Mouse (Mus musculus): ENCODE data around the gene Zfp423. TPM values are rescaled to one million over a fixed set of nuclear protein-coding genes. Genes with fewer than 3 reads are reported as not detected.

The Zfp423 gene
- total and polyA plus RNA-seq, 3 experiments: not detected

DNA sequence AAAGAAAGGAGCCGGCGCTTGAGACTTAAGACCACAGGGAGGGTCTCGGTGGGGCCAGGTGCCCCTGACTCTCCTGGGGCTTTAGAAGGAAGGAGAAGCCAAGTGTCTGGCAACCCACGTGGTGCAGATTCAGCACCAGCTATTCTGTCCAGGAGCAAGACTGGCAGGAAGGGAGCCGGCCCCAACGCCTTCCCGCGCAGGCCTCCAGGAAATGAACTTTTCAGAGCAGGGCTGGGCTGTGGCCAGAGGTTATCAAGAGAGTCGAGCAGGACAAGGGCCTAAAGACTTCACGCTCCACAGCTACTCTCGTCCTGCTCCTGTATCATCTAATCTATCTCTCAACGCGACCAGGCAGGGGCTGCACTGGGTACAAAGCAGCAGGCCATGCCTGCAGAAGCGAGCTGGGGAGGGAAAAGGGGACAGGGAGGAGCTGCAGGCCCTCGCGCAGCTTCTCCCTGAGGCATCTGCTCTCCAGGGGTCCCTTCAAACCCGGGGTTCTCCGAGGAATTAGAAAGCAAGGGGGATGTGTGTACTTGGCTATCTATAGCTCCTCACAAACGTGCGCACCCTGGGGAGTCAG is 1.4 kb downstream of the Zfp423 start:
- no peak for TF ChIP-seq CHD1 (IDR thresholded peaks at IDR 0.05; ENCODE audit: low read depth, low read length)
- no peak for TF ChIP-seq KAT2A (conservative IDR thresholded peaks at IDR 0.05; ENCODE audit: low read depth, low read length)
- TF ChIP-seq MXI1 (IDR thresholded peaks at IDR 0.05; ENCODE audit: low read depth, low read length): no peak
- TF ChIP-seq ZC3H11A (IDR thresholded peaks at IDR 0.05; ENCODE audit: low read depth, low read length): no peak
- no peak for TF ChIP-seq GABPA (IDR thresholded peaks at IDR 0.05; ENCODE audit: low read depth, low read length)
- H3K9me3 ChIP-seq (replicated peaks; ENCODE audit: insufficient read depth, low read length): no peaks in the 10 kb centered on the region
- H3K36me3 ChIP-seq (ENCODE audit: control insufficient read depth in 1 of 2, insufficient read depth in 2 of 2, low read length in 2 of 2): no peaks in the 10 kb centered on the region
- no peak overlapping the region for H3K27ac ChIP-seq (ENCODE audit: control insufficient read depth, low read depth, low read length)
- no peak for DNase-seq (ENCODE audit: low read depth, low spot score)
- no peak overlapping the region for H3K9ac ChIP-seq (ENCODE audit: control insufficient read depth, low read depth, low read length, poor library complexity, severe bottlenecking)
- no peaks in the 10 kb centered on the region for H3K79me2 ChIP-seq (ENCODE audit: control insufficient read depth, insufficient read depth, low read length, poor library complexity)
- H3K4me3 ChIP-seq (ENCODE audit: control insufficient read depth in 1 of 2, insufficient read depth in 1 of 2, low read depth in 2 of 2, low read length in 2 of 2): no peak overlapping the region
- H3K4me1 ChIP-seq (ENCODE audit: control insufficient read depth in 1 of 2, insufficient read depth in 2 of 2, low read length in 2 of 2): no peaks in the 10 kb centered on the region
- no peaks in the 10 kb centered on the region; a peak in 1 of 4 replicates for H3K27me3 ChIP-seq (ENCODE audit: control insufficient read depth in 1 of 2, insufficient read depth in 2 of 2, low read length in 2 of 2)

GRCm38 (mm10) chr8:87956001-87956400 is 3.4 kb downstream of the Zfp423 start:
- Histone ChIP-seq H3K9me3 (replicated peaks; ENCODE audit: insufficient read depth, low read length) (no peaks in the 10 kb centered on the region), H3K4me3 (ENCODE audit: control insufficient read depth in 1 of 2, insufficient read depth in 1 of 2, low read depth in 2 of 2, low read length in 2 of 2) (no peak overlapping the region), H3K36me3 (ENCODE audit: control insufficient read depth in 1 of 2, insufficient read depth in 2 of 2, low read length in 2 of 2) (no peaks in the 10 kb centered on the region), H3K79me2 (ENCODE audit: control insufficient read depth, insufficient read depth, low read length, poor library complexity) (no peaks in the 10 kb centered on the region), H3K4me1 (ENCODE audit: control insufficient read depth in 1 of 2, insufficient read depth in 2 of 2, low read length in 2 of 2) (no peaks in the 10 kb centered on the region), H3K9ac (ENCODE audit: control insufficient read depth, low read depth, low read length, poor library complexity, severe bottlenecking) (no peak overlapping the region), H3K27ac (ENCODE audit: control insufficient read depth, low read depth, low read length) (no peak overlapping the region), H3K27me3 (ENCODE audit: control insufficient read depth in 1 of 2, insufficient read depth in 2 of 2, low read length in 2 of 2) (no peaks in the 10 kb centered on the region; a peak in 1 of 4 replicates)
- TF ChIP-seq ELF1 (IDR thresholded peaks at IDR 0.05; ENCODE audit: low read depth, low read length) (no peak), POLR2A (IDR thresholded peaks at IDR 0.05; ENCODE audit: control insufficient read depth in 1 of 2, insufficient read depth in 1 of 2, low read depth in 1 of 2, low read length in 2 of 2, poor library complexity in 1 of 2) (no peak), CTCF (IDR thresholded peaks at IDR 0.05 in 2 of 3, conservative IDR thresholded peaks at IDR 0.05 in 1 of 3; ENCODE audit: control insufficient read depth in 1 of 3, insufficient read depth in 1 of 3, low read depth in 2 of 3, low read length in 3 of 3, poor library complexity in 1 of 3, severe bottlenecking in 1 of 3) (no peak), JUND (IDR thresholded peaks at IDR 0.05; ENCODE audit: low read depth, low read length) (no peak), MAFK (IDR thresholded peaks at IDR 0.05; ENCODE audit: borderline replicate concordance, low read depth, low read length) (no peak), ZKSCAN1 (IDR thresholded peaks at IDR 0.05; ENCODE audit: low read depth, low read length) (no peak), MYB (IDR thresholded peaks at IDR 0.05; ENCODE audit: low read depth, low read length) (no peak), CHD1 (IDR thresholded peaks at IDR 0.05; ENCODE audit: low read depth, low read length) (no peak), HCFC1 (IDR thresholded peaks at IDR 0.05; ENCODE audit: low read depth, low read length) (no peak)
- DNase-seq (ENCODE audit: low read depth, low spot score): no peak

- Histone ChIP-seq H3K9ac (ENCODE audit: control insufficient read depth, low read depth, low read length, poor library complexity, severe bottlenecking) (no peak overlapping the region), H3K36me3 (ENCODE audit: control insufficient read depth in 1 of 2, insufficient read depth in 2 of 2, low read length in 2 of 2) (no peaks in the 10 kb centered on the region), H3K79me2 (ENCODE audit: control insufficient read depth, insufficient read depth, low read length, poor library complexity) (no peaks in the 10 kb centered on the region), H3K4me1 (ENCODE audit: control insufficient read depth in 1 of 2, insufficient read depth in 2 of 2, low read length in 2 of 2) (no peaks in the 10 kb centered on the region), H3K4me3 (ENCODE audit: control insufficient read depth in 1 of 2, insufficient read depth in 1 of 2, low read depth in 2 of 2, low read length in 2 of 2) (no peak overlapping the region), H3K27ac (ENCODE audit: control insufficient read depth, low read depth, low read length) (no peak overlapping the region), H3K27me3 (ENCODE audit: control insufficient read depth in 1 of 2, insufficient read depth in 2 of 2, low read length in 2 of 2) (no peaks in the 10 kb centered on the region; a peak in 1 of 4 replicates), H3K9me3 (replicated peaks; ENCODE audit: insufficient read depth, low read length) (no peaks in the 10 kb centered on the region)
- DNase-seq (ENCODE audit: low read depth, low spot score): no peak
- TF ChIP-seq SMC3 (IDR thresholded peaks at IDR 0.05; ENCODE audit: low read depth, low read length) (no peak), GABPA (IDR thresholded peaks at IDR 0.05; ENCODE audit: low read depth, low read length) (no peak), EP300 (IDR thresholded peaks at IDR 0.05; ENCODE audit: low read depth in 1 of 2, low read length in 2 of 2) (no peak), CHD1 (IDR thresholded peaks at IDR 0.05; ENCODE audit: low read depth, low read length) (no peak), MXI1 (IDR thresholded peaks at IDR 0.05; ENCODE audit: low read depth, low read length) (no peak), CHD2 (IDR thresholded peaks at IDR 0.05; ENCODE audit: low read length) (no peak), MAFK (IDR thresholded peaks at IDR 0.05; ENCODE audit: borderline replicate concordance, low read depth, low read length) (no peak), MAX (IDR thresholded peaks at IDR 0.05; ENCODE audit: low read length) (no peak), NELFE (IDR thresholded peaks at IDR 0.05; ENCODE audit: low read depth, low read length) (no peak)
These were observed 5.9 kb downstream of the Zfp423 start for GRCm38 (mm10) chr8:87953473-87953872.
